In the genomic region with DNA sequence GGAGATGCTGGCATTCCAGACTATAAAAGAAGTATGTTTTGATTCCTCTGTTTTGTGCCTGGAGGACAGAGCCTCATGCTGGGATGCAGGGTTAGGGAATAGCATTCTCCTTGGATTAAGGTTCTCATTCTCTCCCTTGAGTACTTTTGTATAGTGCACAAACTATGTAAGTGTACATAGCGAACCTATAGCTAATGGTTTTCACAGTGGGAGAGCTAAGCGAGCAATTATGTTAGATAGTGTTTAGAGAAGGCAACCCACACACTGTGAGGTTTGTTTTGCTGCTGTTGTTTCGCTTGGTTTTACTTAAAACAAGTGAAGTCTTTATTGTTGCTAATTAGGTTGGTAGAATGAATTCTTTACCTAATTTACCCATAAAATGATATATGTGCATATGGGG, we compare ENCODE assay signal across 21 mouse cellular contexts.
"Had no signal": no experiment of that assay in that cellular context is flagged by ENCODE, and none has a peak within 500 bp of the region (broad histone marks: within the 10 kb centered on the region; RNA-seq: fewer than 3 reads in every experiment).

No protein-coding gene starts in this region.

- H3K36me3 ChIP-seq: intestine, embryonic 15.5 days; kidney, embryonic 15.5 days; limb, embryonic 15.5 days; lung, embryonic 15.5 days; midbrain, embryonic 10.5 days; midbrain, embryonic 13.5 days; stomach, embryonic 15.5 days had no signal

- H3K27me3 ChIP-seq: intestine, embryonic 15.5 days; kidney, embryonic 15.5 days; limb, embryonic 15.5 days; lung, embryonic 15.5 days; megakaryocyte, embryonic 14.5 days; midbrain, embryonic 13.5 days; stomach, embryonic 15.5 days had no signal

- DNase-seq: kidney, adult 11 months; kidney, adult 8-10 months; kidney, postnatal 10 days; kidney, postnatal 4 days; liver, postnatal 0 days; lung, postnatal 10 days; lung, postnatal 36 days; retina, postnatal 1 day; right cerebral cortex, postnatal 25 days; spleen, adult 18-20 months; thymus, postnatal 25 days had no signal

- H3K4me2 ChIP-seq: intestine, embryonic 15.5 days; kidney, embryonic 15.5 days; limb, embryonic 15.5 days; liver, embryonic 11.5 days; lung, embryonic 15.5 days; midbrain, embryonic 13.5 days; stomach, embryonic 15.5 days had no signal

- H3K4me1 ChIP-seq: intestine, embryonic 15.5 days; kidney, embryonic 15.5 days; limb, embryonic 15.5 days; lung, embryonic 15.5 days; midbrain, embryonic 10.5 days; midbrain, embryonic 13.5 days; stomach, embryonic 15.5 days had no signal

- H3K4me3 ChIP-seq: intestine, embryonic 15.5 days; kidney, embryonic 15.5 days; limb, embryonic 15.5 days; lung, embryonic 15.5 days; megakaryocyte, embryonic 14.5 days; midbrain, embryonic 10.5 days; midbrain, embryonic 13.5 days; stomach, embryonic 15.5 days had no signal

- ATAC-seq: intestine, embryonic 15.5 days; liver, postnatal 0 days; midbrain, embryonic 13.5 days had no signal

- H3K9ac ChIP-seq: intestine, embryonic 15.5 days; kidney, embryonic 15.5 days; limb, embryonic 15.5 days; liver, embryonic 14.5 days; liver, postnatal 0 days; lung, embryonic 15.5 days; midbrain, embryonic 13.5 days; stomach, embryonic 15.5 days had no signal

- H3K27ac ChIP-seq: intestine, embryonic 15.5 days; kidney, embryonic 15.5 days; limb, embryonic 15.5 days; liver, embryonic 14.5 days; lung, embryonic 15.5 days; midbrain, embryonic 10.5 days; midbrain, embryonic 13.5 days; stomach, embryonic 15.5 days had no signal

- H3K9me3 ChIP-seq: intestine, embryonic 15.5 days; kidney, embryonic 15.5 days; limb, embryonic 15.5 days; lung, embryonic 15.5 days; megakaryocyte, embryonic 14.5 days; midbrain, embryonic 10.5 days; midbrain, embryonic 13.5 days; stomach, embryonic 15.5 days had no signal
